Mouse (Mus musculus) neural tube, embryonic 12.5 days (tissue): Measurements from ENCODE around the gene Gstm4. TPM values are rescaled to one million over a fixed set of nuclear protein-coding genes. Genes with fewer than 3 reads are reported as not detected.

ENCODE experiments used
- ATAC-seq: fragments of 200-750 bp; cut with Nextera tagmentation; 2 replicates; pipeline ENCODE4 v1.8.0; 2017; ENCODE audit warnings: low read depth, mild to moderate bottlenecking, moderate TSS enrichment, moderate library complexity; ENCODE audit not compliant: low FRiP score
- H3K27ac ChIP-seq: fragments of 300-500 bp; sonication (generic); 2 replicates; pipeline ENCODE4 v1.5.1; 2016
- H3K27me3 ChIP-seq: fragments of 300-500 bp; sonication (generic); replicated peaks from 2 replicates; pipeline ENCODE4 v1.6.1; 2016; ENCODE audit warnings: mild to moderate bottlenecking
- H3K36me3 ChIP-seq: fragments of 300-500 bp; sonication (generic); 2 replicates; pipeline ENCODE4 v1.6.1; 2016; ENCODE audit warnings: mild to moderate bottlenecking
- H3K4me1 ChIP-seq: fragments of 300-500 bp; sonication (generic); 2 replicates; pipeline ENCODE4 v1.6.1; 2016
- H3K4me2 ChIP-seq: fragments of 300-500 bp; sonication (generic); replicated peaks from 2 replicates; pipeline ENCODE4 v1.6.1; 2016; ENCODE audit warnings: mild to moderate bottlenecking
- H3K4me3 ChIP-seq: fragments of 300-500 bp; sonication (generic); 2 replicates; pipeline ENCODE4 v1.5.1; 2016
- H3K9ac ChIP-seq: fragments of 300-500 bp; sonication (generic); 2 replicates; pipeline ENCODE4 v1.6.1; 2016; ENCODE audit warnings: mild to moderate bottlenecking
- H3K9me3 ChIP-seq: fragments of 300-500 bp; sonication (generic); 2 replicates; pipeline ENCODE4 v1.6.1; 2016; ENCODE audit warnings: mild to moderate bottlenecking
- WGBS: fragments of 180-500 bp; shearing (Covaris S2); methylation state at CpG from one replicate; pipeline ENCODE4 v1.1.7; 2016; 5-methylcytosine and 5-hydroxymethylcytosine counted together
- polyA plus RNA-seq: library from polyadenylated mRNA; unstranded; fragments of >200 nt; fragmentation: Nextera tagmentation; extraction: Ambion mirVana; gene quantifications from 2 replicates; pipeline ENCODE4 v1.2.1, GENCODE M21; 2016

The Gstm4 gene
- polyA plus RNA-seq, 1 experiment from 2014 or later, result 14.5 TPM

DNA sequence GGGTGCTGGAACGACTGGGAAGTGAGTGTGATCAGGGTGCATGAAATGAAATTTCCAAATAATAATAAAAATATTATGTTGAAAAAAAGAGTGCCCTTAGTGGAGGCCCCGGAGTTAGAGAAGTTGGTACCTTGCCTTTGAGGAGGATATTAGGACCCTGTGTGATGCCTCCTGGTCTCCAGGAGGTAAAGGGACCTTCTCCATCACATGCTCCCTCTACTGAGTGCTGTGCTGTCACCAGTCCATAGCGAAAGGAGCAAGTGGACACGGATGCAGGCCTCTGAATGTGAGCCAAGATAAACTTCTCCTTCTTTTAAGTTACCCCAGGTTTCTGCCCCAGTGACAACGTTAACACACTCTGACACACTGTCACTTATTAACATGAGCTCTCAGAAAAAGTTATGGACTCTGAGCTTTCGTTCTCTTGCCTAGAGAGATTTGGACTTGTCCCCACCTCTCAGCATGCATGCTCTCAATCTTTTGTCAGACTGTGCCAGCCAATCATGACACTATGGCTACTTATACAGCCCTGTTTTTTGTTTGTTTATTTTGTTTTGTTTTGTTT is 22.8 kb upstream of the Gstm4 start:
- Histone ChIP-seq H3K27me3 (0 out of 2 replicates have a peak, but pooled peaks cover 3% of the 10 kb centered on the region), H3K36me3 (no peaks in the 10 kb centered on the region), H3K27ac (no peak overlapping the region), H3K4me3 (no peak overlapping the region), H3K4me1 (no peaks in the 10 kb centered on the region), H3K9me3 (no peaks in the 10 kb centered on the region), H3K9ac (no peak overlapping the region), H3K4me2 (no peak overlapping the region)
- ATAC-seq, result no peak
- 76% methylated on average over 6 of the region's 6 CpGs for WGBS

DNA sequence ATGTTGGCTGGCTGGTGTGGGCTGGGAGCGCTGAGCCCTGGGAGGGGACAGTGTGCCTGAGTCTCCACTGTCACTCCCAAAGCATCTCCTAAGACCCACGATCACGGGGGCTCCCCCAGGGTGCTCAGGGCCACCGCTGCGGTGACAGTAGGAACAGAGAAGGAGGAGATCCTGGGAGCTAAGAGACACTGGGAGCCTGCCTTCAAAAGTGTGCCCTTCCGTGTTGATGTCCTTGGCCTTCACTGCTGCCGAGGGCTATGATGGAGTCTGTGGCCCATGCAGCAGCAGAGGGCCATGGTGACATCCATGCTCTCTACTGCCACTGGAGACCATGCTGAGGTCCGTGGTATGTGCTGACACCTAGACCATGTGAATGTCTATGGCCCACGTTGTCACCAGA is 20.9 kb upstream of the Gstm4 start:
- H3K27ac ChIP-seq, result no peak overlapping the region
- no peaks in the 10 kb centered on the region for H3K4me1 ChIP-seq
- no peak overlapping the region for H3K9ac ChIP-seq
- H3K36me3 ChIP-seq, result no peaks in the 10 kb centered on the region
- H3K4me3 ChIP-seq, result no peak overlapping the region
- no peak for ATAC-seq
- no peak overlapping the region for H3K4me2 ChIP-seq
- H3K9me3 ChIP-seq, result no peaks in the 10 kb centered on the region
- 85% methylated on average over 9 of the region's 9 CpGs for WGBS
- H3K27me3 ChIP-seq, result 0 out of 2 replicates have a peak, but pooled peaks cover 3% of the 10 kb centered on the region

DNA sequence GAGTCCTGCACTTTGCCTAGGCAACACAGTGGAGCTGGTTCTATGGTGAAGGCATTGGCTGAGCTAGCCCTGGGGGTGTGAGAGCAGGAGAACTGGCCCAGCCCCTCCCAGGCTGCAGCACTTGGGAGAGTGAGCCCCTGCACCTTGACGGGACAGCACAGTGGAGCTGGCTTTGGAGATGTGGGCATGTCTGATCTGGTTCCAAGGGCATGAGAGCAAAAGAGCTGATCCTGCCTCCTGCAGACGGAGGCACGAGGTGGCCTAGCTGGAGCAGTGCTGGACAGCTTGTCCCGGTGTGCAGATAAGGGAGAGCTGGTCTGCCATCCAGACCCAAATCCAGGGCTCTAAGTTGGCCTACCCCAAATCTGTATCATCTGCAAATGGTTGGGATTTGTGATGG is 20.0 kb upstream of the Gstm4 start:
- H3K9ac ChIP-seq, result no peak overlapping the region
- H3K27me3 ChIP-seq, result 0 out of 2 replicates have a peak, but pooled peaks cover 3% of the 10 kb centered on the region
- H3K36me3 ChIP-seq, result no peaks in the 10 kb centered on the region
- 78% methylated on average over 4 of the region's 4 CpGs for WGBS
- no peak overlapping the region for H3K4me2 ChIP-seq
- no peak for ATAC-seq
- no peaks in the 10 kb centered on the region for H3K4me1 ChIP-seq
- H3K27ac ChIP-seq, result no peak overlapping the region
- no peaks in the 10 kb centered on the region for H3K9me3 ChIP-seq
- H3K4me3 ChIP-seq, result no peak overlapping the region

DNA sequence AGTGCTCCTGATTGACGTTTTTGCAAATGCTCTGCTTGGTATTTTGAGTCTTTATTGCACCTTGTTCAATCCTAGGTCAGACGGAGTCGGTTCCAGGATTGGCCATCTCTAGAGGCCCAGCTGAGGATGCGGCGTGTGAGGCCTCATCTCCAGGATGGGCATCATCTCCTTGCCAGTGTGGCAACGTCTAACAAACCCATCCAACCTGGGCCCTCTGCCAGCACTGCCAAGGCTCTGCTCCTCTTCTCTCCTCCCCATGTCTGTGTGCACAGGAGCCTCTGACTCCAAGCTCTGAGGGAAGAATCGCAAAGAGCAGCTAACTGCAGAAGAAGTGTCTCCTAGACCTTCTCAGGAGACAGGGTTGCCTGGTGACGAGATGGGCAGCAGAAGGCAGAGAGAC is 18.0 kb upstream of the Gstm4 start:
- Histone ChIP-seq H3K27ac (no peak overlapping the region), H3K9ac (no peak overlapping the region), H3K9me3 (no peaks in the 10 kb centered on the region), H3K4me3 (no peak overlapping the region), H3K27me3 (0 out of 2 replicates have a peak, but pooled peaks cover 3% of the 10 kb centered on the region), H3K36me3 (no peaks in the 10 kb centered on the region), H3K4me1 (no peaks in the 10 kb centered on the region), H3K4me2 (no peak overlapping the region)
- 92% methylated on average over 8 of the region's 8 CpGs for WGBS
- no peak for ATAC-seq

DNA sequence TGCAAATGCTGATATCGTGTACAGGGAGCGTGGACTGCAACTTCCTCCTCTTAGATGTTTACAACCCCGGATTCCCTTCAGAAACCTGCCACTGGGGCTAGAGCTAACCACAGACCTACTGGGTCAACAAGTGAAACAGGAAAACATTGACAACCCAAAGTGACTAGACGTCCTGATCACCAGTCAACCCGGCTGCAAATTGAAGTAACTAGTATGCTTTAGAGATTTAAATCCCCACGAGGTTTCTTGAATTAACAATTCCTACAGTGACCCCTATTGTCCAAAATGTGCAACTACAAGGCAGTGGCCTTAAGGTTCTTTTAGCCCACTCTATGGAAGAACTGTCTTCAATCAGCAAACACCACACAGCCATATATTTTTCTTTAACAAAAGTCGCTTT is 16.7 kb upstream of the Gstm4 start:
- 0 out of 2 replicates have a peak, but pooled peaks have one; percentile 17 for ATAC-seq
- Histone ChIP-seq H3K27me3 (0 out of 2 replicates have a peak, but pooled peaks cover 3% of the 10 kb centered on the region), H3K4me1 (no peaks in the 10 kb centered on the region), H3K9ac (no peak overlapping the region), H3K36me3 (no peaks in the 10 kb centered on the region), H3K9me3 (no peaks in the 10 kb centered on the region), H3K4me3 (no peak overlapping the region), H3K27ac (no peak overlapping the region), H3K4me2 (no peak overlapping the region)
- WGBS, result 25% methylated on average over 7 of the region's 7 CpGs

DNA sequence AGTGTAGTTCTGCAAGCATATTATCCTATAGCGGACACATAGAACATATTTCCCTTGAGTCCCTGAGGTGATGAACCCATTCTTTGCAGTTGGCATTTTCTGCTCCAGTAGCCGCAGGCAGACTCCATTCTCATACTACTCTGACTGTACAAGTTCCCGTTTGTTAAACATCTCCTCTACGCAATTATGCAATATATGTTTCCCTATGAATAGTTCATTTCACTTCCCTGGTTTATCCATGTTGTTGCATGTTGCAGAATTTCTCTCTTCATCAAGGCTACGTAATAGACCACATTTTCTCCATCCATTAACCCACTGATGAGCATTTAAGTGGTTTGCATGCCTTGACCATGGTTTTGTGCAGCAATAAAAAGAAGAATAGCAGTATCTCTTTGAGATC is 5.8 kb upstream of the Gstm4 start:
- 90% methylated on average over 5 of the region's 5 CpGs for WGBS
- H3K4me3 ChIP-seq, result no peak overlapping the region
- no peaks in the 10 kb centered on the region for H3K9me3 ChIP-seq
- no peak overlapping the region for H3K27ac ChIP-seq
- H3K9ac ChIP-seq, result no peak overlapping the region
- H3K27me3 ChIP-seq, result no peaks in the 10 kb centered on the region
- no peak overlapping the region for H3K4me2 ChIP-seq
- no peaks in the 10 kb centered on the region for H3K36me3 ChIP-seq
- no peaks in the 10 kb centered on the region for H3K4me1 ChIP-seq
- no peak for ATAC-seq

DNA sequence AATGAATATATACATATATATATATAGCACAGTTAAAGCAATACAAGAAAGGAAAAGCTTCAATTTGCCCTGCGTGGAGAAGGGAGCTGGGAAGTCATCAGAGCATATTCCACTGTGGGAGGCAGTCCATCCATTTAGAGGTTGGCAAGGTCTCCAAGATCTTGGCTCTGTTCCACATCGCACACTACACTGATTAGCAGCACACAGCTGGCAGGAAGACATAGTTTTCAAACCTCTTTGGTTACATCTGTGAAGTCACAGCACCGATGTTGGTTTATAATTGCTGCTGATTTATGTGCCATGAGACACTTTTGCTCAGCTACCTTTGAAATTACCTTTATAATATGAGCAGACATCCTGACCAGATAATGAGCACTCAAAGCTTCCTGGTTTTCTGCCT is 3.6 kb upstream of the Gstm4 start:
- Histone ChIP-seq H3K4me1 (peaks cover 15% of the 10 kb centered on the region; the same call in 1 of the 2 replicates), H3K9me3 (no peaks in the 10 kb centered on the region), H3K27me3 (no peaks in the 10 kb centered on the region), H3K36me3 (no peaks in the 10 kb centered on the region), H3K4me3 (no peak overlapping the region), H3K4me2 (no peak overlapping the region), H3K9ac (no peak overlapping the region), H3K27ac (no peak overlapping the region)
- 78% methylated on average over 3 of the region's 3 CpGs for WGBS
- ATAC-seq, result no peak

DNA sequence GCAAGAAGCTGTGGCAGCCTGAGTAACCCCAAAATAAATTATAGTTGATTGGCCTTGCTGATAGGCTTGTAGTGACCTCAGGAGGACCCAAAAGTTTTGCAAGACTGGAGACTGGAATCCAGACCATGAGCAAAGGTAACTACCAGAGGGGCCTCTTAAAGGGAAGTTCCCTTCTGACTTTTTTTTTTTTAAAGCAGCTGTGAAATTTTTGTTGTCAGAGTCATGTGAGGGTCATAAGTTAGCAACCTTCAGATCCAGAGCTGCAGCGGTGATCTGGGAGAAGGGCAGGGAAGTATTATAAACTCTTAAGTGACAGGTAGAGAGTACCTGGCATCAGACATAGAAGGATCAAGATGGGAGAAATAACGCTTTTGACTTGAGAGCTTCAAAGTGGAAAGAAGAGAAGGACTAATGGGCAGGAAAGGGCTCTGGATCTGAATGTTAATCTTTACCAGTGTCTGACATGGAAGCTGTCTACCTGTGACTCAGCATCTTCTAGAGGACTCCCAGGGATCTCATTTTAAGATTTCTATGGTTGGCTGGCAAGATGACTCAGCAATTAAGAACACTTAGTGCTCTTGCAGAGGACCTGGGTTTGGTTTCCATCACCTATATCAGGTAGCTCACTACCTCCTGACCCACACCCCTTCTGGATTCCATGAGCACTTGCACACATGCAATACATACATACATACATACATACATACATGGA is 2.4 kb upstream of the Gstm4 start:
- Histone ChIP-seq H3K27ac (no peak overlapping the region), H3K4me2 (no peak overlapping the region), H3K9ac (no peak overlapping the region), H3K36me3 (no peaks in the 10 kb centered on the region), H3K4me3 (no peak overlapping the region), H3K4me1 (peaks cover 15% of the 10 kb centered on the region; the same call in 1 of the 2 replicates), H3K27me3 (no peaks in the 10 kb centered on the region), H3K9me3 (no peaks in the 10 kb centered on the region)
- no peak for ATAC-seq
- 92% methylated on average over 2 of the region's 2 CpGs for WGBS

DNA sequence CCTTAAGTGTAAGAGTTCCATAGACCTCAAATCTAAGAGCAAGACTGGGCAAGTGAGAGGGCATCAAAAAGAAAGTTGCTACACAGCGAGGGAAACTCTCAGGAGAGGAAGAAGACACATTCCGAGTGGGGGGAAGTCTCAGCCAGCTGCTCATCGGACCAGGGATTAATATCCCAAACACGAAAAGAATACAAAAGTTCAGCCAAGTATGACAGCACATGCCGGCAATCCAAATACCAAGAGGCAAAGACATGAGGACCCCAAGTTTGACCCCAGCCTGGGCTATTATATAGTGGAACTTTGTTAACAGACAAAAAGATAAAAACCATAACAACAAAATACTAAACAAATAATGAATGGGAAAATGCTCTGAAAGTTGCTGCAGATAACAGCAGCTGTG is 11.5 kb downstream of the Gstm4 start:
- no peak for ATAC-seq
- Histone ChIP-seq H3K27me3 (no peaks in the 10 kb centered on the region), H3K4me3 (no peak overlapping the region), H3K27ac (no peak overlapping the region), H3K9ac (no peak overlapping the region), H3K9me3 (no peaks in the 10 kb centered on the region), H3K4me1 (no peaks in the 10 kb centered on the region), H3K4me2 (no peak overlapping the region), H3K36me3 (no peaks in the 10 kb centered on the region)
- 84% methylated on average over 5 of the region's 5 CpGs for WGBS

DNA sequence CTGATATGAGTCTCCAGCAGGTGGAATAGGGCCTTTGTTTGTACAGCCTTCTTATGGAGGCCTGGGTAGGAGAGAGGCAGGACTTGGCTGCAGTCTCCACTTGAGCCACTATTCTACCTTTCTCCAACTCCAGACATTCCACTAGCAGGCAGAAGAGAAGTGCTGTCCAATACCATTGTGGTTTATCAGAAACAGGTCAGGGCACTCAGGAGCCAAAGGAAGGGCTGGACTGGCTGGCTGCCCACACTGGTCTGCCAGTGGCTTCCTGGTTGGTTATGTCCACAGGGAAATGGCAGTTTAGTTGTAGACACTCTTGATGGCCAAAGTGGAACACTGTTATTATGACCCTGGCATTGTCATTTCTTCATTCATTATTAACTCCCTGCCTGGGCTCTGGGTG is 12.6 kb downstream of the Gstm4 start:
- Histone ChIP-seq H3K4me2 (no peak overlapping the region), H3K27me3 (no peaks in the 10 kb centered on the region), H3K36me3 (no peaks in the 10 kb centered on the region), H3K4me1 (no peaks in the 10 kb centered on the region), H3K9ac (no peak overlapping the region), H3K9me3 (no peaks in the 10 kb centered on the region), H3K27ac (no peak overlapping the region), H3K4me3 (no peak overlapping the region)
- ATAC-seq, result no peak

DNA sequence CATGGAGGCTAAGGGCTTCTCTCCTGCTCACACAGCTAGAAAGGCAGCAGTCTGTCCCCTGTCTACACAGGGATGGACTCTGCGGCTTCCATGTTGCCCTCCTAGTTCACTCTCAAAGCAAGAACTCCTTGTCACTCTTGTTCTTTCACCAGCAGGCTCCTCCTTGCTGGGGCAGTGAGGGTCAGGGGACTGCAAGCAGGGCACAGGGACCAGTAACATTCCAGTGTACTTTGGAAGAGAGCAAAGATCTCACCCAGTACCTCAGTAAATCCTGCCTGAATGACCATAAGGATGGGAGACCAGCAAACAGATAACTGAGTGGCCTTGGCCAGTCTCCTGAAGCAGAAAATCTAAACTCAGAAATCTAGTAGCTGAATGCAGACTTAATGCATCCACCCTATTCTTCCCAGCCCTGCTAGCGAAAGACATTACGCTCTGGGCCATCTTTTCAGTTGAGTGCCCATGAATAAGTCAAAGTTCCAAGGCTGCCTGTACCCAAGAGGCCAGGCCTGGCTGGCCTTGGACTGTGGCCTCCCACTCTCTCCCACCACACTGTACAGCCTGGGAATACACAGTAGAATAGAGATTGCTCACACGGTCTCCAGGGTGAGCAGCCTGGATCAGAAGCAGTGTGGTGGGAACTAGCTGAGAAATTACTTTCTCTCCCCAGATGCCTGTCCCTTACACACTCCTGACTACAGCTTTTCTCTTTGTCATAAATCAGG is 15.9 kb downstream of the Gstm4 start:
- no peak for ATAC-seq

DNA sequence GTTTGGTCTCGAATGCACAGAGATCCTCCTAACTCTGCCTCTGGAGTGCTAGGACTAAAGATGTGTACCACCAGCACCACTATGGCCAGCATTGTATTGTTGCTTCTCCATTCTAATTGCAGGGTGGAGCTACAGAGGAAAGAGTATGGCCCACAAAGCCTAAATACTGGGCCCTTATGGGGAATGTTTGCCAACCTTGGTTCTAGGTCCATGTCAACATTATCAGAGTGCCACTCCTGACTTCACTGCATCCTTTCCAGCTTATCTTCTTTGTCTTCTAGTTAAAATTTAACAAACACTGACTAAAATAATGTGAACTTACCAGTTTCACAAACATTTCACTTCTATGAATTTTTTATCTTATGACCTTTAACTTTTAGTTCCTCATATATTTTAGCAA is 18.1 kb downstream of the Gstm4 start:
- no peak for ATAC-seq

More for the DNA sequence above, 15.9 kb downstream of the Gstm4 start:
- Histone ChIP-seq H3K9me3 (no peaks in the 10 kb centered on the region), H3K27me3 (no peaks in the 10 kb centered on the region), H3K4me3 (no peak overlapping the region), H3K9ac (no peak overlapping the region), H3K4me2 (no peak overlapping the region), H3K27ac (no peak overlapping the region), H3K4me1 (no peaks in the 10 kb centered on the region), H3K36me3 (no peaks in the 10 kb centered on the region)
- WGBS, result 57% methylated on average over 4 of the region's 4 CpGs

More for the DNA sequence above, 18.1 kb downstream of the Gstm4 start:
- H3K9me3 ChIP-seq, result no peaks in the 10 kb centered on the region
- WGBS, result 93% methylated on average over 1 of the region's 1 CpGs
- no peak overlapping the region for H3K4me3 ChIP-seq
- no peak overlapping the region for H3K27ac ChIP-seq
- H3K4me1 ChIP-seq, result no peaks in the 10 kb centered on the region
- H3K36me3 ChIP-seq, result no peaks in the 10 kb centered on the region
- no peak overlapping the region for H3K9ac ChIP-seq
- no peak overlapping the region for H3K4me2 ChIP-seq
- H3K27me3 ChIP-seq, result no peaks in the 10 kb centered on the region
